Mouse (Mus musculus): Measurements from ENCODE around the gene Rnf181. TPM values are rescaled to one million over a fixed set of nuclear protein-coding genes. Genes with fewer than 3 reads are reported as not detected.
A peak's percentile ranks its signal among the peaks of the same experiment; 100 is the strongest.

The Rnf181 gene
- total RNA-seq, 1 experiment from 2014 or later: 473 TPM

GRCm38 (mm10) chr6:72383952-72384351 lies 17.2 kb upstream of the Rnf181 start:
- DNase-seq: no peak

GRCm38 (mm10) chr6:72383142-72383820 lies 16.5 kb upstream of the Rnf181 start:
- DNase-seq: no peak

DNA sequence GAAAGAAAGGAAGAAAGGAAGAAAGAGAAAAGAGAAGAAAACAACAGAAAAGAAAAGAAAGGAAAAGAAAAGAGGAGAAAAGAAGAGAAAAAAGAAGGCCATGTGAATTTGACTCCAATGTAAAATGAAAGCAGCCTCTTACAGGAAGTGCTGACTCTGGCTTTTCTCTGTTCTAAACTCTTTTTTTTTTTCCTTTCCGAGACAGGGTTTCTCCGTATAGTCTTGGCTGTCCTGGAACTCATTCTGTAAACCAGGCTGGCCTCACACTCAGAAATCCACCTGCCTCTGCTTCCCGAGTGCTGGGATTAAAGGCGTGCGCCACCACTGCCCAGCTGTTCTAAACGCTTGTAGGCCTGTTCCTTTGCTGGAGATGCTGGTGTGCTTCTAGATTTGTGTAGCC lies 15.7 kb upstream of the Rnf181 start:
- DNase-seq: no peak

DNA sequence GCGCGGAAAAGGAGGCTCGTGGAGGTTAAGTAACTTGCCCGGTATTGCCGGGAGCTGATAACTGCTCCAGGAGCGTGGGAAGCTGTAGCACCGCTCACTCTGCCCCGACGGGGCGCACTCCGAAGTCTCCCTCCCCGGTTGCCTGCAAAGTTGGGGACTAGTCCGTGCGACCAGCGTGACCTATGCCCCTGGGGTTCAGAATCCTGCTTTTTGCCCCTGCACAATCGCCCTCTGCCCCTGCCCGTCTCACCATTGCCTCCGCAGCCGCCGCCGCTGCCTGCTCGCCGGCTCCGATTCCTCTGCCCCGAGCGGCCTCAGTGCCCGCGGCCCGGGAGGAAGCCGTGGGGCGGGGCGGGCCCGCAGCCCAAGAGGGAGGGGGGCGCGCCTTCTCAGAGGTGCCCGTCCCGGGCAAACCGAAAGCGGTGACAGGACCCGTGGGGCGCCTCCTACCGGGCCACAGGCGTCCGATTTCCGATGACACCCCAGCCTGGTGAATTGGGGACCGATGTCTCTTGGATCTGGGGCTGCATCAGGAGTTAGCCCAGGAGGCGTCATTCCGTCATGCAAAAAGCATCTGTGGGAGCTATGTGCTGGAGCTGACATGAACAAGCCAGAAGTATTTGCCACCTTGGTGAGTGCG lies 13.5 kb upstream of the Rnf181 start, which contains the start of gene Vamp5:
Gene Vamp5, minus strand, starts transcription at position 338 of the 640 bp plus-strand sequence.
- DNase-seq: peak; percentile 87

- DNase-seq: no peak
These were observed 12.8 kb upstream of the Rnf181 start for GRCm38 (mm10) chr6:72379377-72380130.

DNA sequence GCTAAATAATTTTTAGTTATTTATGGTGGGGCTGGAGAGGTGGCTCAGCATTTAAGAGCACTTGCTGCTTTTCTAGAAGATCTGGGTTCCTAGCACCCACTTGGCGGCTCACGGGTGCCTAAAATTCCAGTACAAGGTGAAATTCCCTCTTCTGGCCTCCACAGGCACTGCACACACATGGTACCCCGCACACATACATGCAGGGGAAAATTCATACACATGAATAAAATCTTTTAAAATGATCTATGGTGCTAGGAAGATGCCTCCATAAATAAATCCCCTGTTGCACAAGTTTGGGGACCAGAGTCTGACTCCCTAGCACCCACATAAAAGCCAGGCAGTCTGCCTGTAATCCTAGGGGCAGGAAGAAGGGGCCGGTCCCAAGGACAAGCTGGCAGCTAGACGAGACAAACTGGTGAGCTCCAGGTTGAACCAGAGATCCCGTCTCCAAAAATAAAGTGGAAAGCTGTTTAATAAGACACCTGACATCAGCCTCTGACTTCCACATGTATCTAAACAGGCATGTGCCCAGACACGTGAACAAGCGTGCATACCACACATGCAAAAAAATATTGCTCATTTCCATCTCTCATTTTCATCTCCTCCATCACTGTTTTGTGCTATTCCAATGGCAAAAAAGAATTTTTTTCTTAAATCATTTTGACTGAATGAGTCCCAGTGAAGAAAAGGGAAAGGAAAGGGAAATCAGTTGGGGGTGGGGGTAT lies 11.9 kb upstream of the Rnf181 start:
- DNase-seq: no peak

DNA sequence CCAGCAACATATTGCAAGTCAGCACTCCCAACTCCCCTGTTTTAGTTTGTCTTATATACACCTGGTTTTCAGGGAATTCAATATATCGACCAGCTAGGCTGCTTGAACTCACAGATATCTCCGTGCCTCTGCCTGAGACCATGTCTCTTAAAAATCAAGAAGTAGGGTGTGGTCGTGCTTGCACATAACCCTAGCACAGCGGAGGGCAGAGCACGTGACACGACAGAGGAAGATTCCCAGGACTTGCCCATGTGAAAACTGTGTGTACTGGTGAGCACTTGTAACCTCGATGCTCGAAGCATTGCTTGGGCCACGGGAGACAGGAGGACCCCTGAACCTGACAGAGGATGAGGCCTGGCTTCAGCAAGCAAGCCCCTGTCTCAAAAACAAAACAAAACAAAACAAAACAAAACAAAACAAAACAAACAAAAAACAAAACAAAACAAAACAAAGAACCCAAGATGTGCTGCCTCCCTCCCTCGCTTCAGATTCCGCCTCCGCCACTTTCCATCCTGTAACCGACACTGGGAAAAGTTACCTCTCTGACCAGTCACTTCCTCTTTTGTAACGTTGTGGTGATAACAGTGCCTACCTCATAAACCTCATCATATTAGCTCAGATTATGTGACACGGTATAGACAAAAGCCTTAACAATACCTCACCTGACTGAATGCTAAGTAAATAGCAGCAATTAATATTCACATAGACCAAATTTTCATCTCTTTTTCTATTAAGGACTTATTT lies 8.2 kb upstream of the Rnf181 start:
- DNase-seq: no peak

GRCm38 (mm10) chr6:72374206-72374605 lies 7.5 kb upstream of the Rnf181 start:
- no peak for DNase-seq

DNA sequence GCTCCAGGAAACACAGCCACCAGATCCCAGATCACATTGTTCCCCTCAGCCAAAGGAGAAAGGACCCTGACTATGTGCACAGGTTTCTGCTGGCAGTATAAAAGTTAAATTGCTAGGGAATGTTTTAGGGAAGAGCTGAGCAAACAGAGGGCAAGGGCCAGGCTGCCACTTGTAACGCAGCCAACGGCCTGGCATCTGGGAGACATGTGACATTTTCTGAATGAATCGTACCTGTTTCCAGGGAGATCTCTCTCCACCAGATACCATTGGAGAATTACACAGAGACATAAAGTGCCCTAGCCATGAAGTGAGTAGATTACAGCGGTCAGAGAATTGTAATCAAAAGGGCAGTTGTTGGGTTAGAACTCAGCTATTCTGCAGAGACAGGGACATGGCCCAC lies 6.4 kb upstream of the Rnf181 start:
- no peak for DNase-seq

- DNase-seq: no peak
These were observed 4.8 kb upstream of the Rnf181 start for GRCm38 (mm10) chr6:72371571-72371970.

DNA sequence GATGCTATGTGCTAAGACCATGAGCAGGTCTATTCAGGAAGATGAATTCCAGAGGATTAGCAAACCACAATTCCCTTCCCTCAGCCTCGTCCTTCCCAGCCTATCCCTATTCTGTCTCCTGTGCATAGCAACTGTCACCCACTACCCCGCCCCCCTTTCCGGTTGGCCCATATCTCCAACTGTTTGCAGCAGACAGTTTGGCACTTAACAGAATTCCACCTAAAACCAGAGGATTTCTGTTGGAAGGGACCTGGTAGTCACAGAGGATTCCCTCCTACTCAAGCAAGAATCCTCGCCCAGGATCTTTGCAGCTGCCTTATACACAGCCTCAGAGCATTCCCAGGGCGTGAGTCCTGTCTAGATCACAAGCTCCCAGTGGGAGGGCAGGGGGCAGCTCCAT lies 4.4 kb upstream of the Rnf181 start:
- DNase-seq: no peak

GRCm38 (mm10) chr6:72370091-72370490 lies 3.3 kb upstream of the Rnf181 start:
- DNase-seq: peak; percentile 70

DNA sequence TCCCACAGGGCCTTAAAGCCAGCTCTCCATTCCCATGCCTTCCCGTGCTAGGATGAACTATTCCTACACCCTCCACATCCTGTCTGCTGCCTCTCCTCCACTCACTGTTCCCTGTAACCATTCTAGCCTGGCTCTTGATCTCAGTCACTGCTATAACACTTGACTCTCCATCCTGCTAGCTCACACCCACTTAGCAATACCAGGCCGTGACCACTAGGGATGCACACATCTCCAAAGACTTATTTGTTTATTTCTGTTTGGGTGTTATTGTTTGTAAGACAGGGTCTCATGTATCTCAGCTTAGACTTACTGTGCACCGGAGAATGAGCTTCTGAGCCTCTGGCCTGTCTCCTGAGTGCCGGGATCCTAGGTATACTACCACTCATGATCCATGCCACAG lies 2.8 kb upstream of the Rnf181 start:
- DNase-seq: no peak

DNA sequence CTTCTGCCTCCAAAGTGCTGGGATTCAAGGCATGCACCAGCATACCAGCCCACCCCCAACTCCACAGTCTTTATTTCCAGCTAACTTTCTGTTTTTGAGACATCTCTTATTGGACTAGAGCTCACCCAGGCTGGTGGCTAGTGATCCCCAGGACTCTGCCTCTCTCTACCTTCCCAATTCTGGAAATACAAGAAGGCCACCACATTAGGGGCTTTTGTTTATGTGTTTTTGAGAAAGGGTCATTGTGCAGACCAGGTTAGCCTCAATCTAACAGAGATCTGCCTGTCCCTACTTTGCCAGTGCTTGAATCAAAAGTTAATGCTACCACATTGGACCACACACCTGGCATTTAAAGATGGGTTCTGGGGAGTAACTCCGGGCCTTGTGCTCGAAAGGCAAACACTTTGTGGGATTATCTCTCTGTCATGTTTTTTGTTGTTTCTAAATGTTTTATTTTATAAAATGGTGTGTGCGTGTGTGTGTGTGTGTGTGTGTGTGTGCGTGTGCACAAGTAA lies 761 bp upstream of the Rnf181 start:
- DNase-seq: no peak

DNA sequence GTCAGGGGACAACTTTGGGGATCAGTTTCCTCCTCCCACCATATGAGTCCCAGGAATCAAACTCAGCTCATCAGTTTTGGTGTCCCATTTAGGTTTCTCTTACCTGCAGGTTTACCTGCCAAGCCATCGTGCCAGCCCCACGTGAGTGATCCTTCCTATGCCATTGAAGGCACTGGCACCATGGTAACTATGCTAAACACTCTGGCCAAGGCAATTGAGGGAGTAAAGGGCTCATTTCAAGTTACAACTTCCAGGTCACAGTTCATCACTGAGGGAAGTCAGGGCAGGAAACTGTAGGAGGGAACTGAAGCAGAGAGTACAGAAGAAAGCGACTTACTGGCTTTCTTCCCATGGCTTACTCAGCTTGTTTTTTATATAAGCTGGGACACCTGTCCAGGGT lies 452 bp downstream of the Rnf181 start:
- no peak for DNase-seq

DNA sequence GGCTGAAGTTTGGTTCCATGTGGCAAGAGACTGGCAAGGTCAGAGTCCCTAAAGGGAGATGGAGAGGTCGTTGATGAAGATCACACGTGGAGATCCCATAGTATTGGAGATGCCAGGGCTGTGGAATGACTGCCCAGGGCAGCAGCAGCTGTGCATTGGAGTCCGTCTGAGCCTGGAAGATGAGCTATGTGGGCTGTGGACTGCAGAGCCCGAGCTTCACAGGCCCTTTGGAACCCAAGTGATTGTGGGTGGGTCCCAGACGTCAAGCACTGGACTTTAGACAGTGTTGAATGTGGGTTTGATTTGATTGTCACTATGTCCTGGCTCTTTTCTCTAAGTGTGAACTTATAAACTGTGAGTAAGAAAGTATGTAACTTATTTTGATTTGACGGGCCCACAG lies 1.8 kb downstream of the Rnf181 start:
- DNase-seq: no peak

- no peak for DNase-seq
These were observed 2.7 kb downstream of the Rnf181 start for GRCm38 (mm10) chr6:72364009-72364408.

GRCm38 (mm10) chr6:72362132-72363028 lies 4.4 kb downstream of the Rnf181 start:
- peak; percentile 90 for DNase-seq

DNA sequence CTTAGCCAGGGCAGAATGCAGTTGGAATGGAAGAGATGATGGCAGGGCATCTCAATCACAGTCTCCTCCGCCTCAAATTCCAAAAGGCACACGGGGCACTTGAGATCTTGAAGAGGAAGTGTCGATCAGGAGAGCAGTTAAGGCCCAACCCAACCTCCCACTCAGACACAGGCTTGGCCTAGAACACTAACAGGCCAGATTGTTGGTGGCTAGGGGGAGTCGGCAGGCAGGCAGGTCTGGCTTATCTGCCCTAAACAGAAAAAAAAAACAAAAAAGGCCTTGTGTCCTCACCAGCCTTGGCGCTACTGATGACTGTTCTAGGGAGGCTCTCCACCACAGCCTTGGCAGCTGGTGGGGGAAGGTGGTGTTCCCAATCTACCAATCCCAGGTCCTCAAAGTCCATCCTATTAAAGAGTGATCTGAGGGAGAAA lies 5.6 kb downstream of the Rnf181 start:
- peak; percentile 58 for DNase-seq

DNA sequence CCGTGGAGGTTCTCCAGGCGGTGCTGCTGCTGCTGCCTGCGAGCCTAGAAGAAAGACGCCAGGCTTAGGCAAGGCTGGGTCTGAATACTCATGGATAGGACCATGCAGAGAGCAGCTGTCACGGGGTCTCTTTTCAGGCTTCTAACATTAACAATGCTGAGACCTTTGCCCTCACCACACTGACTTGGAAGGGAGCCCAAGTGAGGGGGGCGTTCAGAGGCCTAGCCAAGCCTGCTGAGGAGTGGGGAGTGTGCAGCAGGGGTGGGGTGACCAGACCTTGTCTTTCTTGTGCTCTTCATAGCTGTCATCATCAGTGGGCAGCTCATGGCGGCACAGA lies 6.2 kb downstream of the Rnf181 start:
- no peak for DNase-seq

Data from adrenal gland, postnatal 25 days (tissue).